Mouse (Mus musculus): ENCODE data around the gene Plekha6.

Gene Plekha6

GRCm38 (mm10) chr1:133163820-133164431 is at the start of gene Plekha6:
Plekha6 (plus strand) TSS chr1:133164210.
- no peak for ATAC-seq (ENCODE audit: insufficient number of reproducible peaks, low FRiP score, low TSS enrichment)

- no peak for ATAC-seq (ENCODE audit: insufficient number of reproducible peaks, low FRiP score, low TSS enrichment)
Measured at GRCm38 (mm10) chr1:133116108-133116507, 47.9 kb upstream of the Plekha6 start.

- no peak for ATAC-seq (ENCODE audit: insufficient number of reproducible peaks, low FRiP score, low TSS enrichment)
Measured at GRCm38 (mm10) chr1:133118127-133118526, 45.9 kb upstream of the Plekha6 start.

DNA sequence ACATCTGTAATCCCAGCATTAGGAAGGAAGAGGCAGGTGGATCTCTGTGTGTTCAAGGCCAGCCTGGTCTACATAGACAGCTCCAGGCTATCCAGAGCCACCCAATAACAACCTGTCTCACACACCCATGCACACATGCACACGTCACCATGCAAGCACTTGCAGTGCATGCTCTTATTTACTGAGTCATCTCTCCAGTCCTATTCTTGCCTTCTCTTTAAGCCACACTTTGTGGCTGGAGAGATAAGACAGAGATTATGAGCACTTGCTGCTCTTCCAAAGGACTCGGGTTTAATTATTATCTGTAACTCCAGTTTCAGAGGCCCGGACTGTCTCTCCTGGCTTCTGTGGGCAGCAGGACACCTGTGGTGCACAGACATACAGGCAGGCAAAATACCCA is 45.2 kb upstream of the Plekha6 start:
- no peak for ATAC-seq (ENCODE audit: insufficient number of reproducible peaks, low FRiP score, low TSS enrichment)

- no peak for ATAC-seq (ENCODE audit: insufficient number of reproducible peaks, low FRiP score, low TSS enrichment)
Measured at GRCm38 (mm10) chr1:133119931-133120712, 43.9 kb upstream of the Plekha6 start.

DNA sequence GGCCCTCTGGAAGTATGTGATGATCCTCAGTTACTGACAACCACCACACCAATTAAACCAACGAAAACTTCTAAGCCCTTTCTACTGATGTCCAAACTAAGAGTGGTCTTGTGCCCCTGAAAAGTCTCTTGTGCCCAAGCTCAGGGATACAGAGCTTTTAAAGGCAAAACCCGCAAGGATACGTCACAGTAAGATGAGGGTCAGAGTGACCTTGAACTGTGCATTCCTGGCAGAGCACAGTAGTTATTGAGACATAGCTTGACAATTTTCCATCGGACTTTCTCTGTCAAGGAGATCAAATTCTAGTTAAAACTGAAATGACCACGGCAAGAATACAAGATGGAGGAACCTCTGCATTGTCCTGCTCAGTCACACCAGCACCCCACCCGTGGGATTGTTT is 42.8 kb upstream of the Plekha6 start:
- ATAC-seq (ENCODE audit: insufficient number of reproducible peaks, low FRiP score, low TSS enrichment) = no peak

GRCm38 (mm10) chr1:133124137-133124536 is 39.9 kb upstream of the Plekha6 start:
- no peak for ATAC-seq (ENCODE audit: insufficient number of reproducible peaks, low FRiP score, low TSS enrichment)

DNA sequence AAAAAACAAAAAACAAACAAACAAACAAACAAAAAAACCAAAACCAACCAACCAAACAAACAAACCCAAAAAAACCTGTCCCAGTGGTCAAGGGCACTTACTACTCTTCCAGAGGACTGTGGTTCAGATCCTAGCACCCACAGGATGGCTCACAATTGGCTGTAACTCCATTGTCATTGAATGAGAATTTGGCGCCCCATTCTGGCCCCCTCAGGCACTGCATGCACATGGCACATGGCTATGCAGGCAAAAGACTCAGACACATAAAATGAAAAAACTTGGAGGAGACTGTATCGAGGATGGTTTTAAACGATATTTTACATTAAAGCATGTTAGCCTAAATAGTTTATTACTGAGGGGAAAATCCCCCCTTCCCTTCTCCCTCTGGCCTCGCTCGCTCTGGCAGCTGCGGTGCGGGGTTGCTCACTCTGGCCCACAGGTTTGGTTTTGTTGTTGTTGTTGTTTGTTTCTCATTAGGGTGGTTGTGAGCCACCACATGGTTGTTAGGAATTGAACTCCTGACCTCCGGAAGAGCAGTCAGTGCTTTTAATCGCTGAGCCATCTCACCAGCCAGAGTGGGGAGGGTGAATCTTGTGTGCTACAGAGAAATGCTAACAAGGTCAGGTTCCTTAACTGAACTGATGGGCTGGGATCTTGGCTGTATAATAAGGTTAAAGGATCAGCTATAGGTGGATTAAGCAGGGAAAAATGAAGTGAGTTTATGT is 38.2 kb upstream of the Plekha6 start:
- no peak for ATAC-seq (ENCODE audit: insufficient number of reproducible peaks, low FRiP score, low TSS enrichment)

- no peak for ATAC-seq (ENCODE audit: insufficient number of reproducible peaks, low FRiP score, low TSS enrichment)
Measured at GRCm38 (mm10) chr1:133126365-133126740, 37.7 kb upstream of the Plekha6 start.

DNA sequence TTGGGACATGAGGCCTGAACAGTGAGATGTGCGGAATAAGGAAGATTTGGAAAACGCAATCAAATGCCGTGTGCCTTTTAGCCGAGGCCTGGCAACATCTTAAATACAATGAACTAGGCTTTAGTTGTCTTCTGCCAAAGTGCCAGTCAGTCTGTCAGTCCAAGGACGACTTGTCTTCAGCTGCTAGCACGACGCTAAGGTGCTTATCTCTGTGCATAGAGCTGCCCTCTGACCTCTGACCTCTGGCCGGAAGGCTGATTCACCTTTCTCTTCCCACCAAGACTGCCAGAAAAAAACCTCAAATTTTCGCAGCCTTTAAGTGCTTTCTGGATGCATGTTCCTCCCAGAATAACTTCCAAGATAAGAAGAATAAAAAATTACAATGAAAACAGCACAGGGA is 36.7 kb upstream of the Plekha6 start:
- ATAC-seq (ENCODE audit: insufficient number of reproducible peaks, low FRiP score, low TSS enrichment) = no peak

GRCm38 (mm10) chr1:133129471-133130221 is 34.4 kb upstream of the Plekha6 start:
- ATAC-seq (ENCODE audit: insufficient number of reproducible peaks, low FRiP score, low TSS enrichment) = no peak

- ATAC-seq (ENCODE audit: insufficient number of reproducible peaks, low FRiP score, low TSS enrichment) = peak; percentile 98
Measured at GRCm38 (mm10) chr1:133130638-133131560, 33.1 kb upstream of the Plekha6 start, which contains the start of gene Ppp1r15b. Ppp1r15b (plus strand) TSS chr1:133131143.

- ATAC-seq (ENCODE audit: insufficient number of reproducible peaks, low FRiP score, low TSS enrichment) = no peak; the same call in 1 of the 2 replicates
Measured at GRCm38 (mm10) chr1:133131561-133131905, 32.5 kb upstream of the Plekha6 start.

GRCm38 (mm10) chr1:133131936-133132335 is 32.1 kb upstream of the Plekha6 start:
- ATAC-seq (ENCODE audit: insufficient number of reproducible peaks, low FRiP score, low TSS enrichment) = no peak

GRCm38 (mm10) chr1:133132388-133133326 is 31.4 kb upstream of the Plekha6 start:
- no peak for ATAC-seq (ENCODE audit: insufficient number of reproducible peaks, low FRiP score, low TSS enrichment)

- no peak for ATAC-seq (ENCODE audit: insufficient number of reproducible peaks, low FRiP score, low TSS enrichment)
Measured at GRCm38 (mm10) chr1:133133425-133133824, 30.6 kb upstream of the Plekha6 start.

DNA sequence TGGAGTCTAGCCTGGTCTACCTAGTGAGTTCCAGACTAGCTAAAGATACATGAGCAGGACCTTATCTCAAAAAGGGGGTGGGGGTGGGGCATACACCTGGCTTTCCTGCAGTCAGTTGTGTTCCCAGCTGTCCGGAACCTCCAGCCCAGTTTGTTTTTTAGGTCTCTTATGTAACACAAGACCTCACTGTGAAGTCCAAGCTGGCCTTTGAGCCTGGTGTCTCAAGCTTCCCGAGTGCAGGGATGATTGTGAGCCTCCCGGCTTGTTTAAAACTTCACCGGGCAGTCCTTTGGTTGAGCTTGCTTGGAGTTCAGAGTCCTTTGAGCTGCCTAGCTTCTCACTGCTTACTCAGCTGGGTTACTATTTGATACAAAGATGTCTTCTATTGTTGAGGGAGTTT is 29.9 kb upstream of the Plekha6 start:
- no peak for ATAC-seq (ENCODE audit: insufficient number of reproducible peaks, low FRiP score, low TSS enrichment)

DNA sequence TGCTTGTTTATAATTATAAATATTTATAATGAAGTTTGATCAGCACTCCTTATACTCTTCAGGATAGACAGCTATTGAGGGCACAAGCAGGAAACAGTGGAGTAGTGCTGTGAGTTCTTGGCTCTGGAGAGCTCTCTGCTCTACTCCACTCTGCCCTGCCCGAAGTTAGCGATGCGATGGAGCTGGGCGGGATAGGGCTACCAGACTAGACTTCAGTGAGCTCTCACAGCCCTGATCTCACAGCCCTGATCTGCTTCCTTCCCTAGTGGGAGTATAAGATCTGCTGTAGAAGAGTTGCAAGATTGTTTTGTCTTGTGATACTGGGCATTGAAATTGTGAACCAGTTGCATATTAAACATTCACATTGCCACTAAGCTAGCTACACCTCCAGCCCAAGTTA is 29.1 kb upstream of the Plekha6 start:
- ATAC-seq (ENCODE audit: insufficient number of reproducible peaks, low FRiP score, low TSS enrichment) = no peak

DNA sequence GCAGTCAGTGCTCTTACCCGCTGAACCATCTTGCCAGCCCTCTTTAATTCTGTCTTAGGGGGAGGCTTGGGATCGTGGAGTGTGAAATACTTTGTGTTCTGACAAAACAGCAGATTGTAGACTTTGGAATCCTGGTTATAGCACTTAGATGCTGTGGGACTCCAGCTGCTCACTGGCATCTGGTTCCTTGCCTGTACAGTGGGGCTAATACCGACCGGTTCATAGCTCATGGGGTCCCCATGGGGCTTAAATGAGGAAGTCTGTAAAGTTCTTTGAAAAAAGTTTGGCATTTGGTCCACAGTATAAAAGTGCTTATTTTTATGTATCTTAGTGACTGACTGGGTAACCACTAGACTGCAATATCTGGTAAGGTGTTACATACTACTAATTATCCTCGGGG is 28.2 kb upstream of the Plekha6 start:
- no peak for ATAC-seq (ENCODE audit: insufficient number of reproducible peaks, low FRiP score, low TSS enrichment)

Measured in cerebellum, adult (tissue).